Mouse (Mus musculus): ENCODE results near the gene Rmnd5b. TPM values are rescaled to one million over a fixed set of nuclear protein-coding genes. Genes with fewer than 3 reads are reported as not detected.
"Not testable (repeated sequence)": the region's sequence is repeated elsewhere in the genome, so short reads cannot be mapped to it uniquely, and the experiment has no call there.

The Rmnd5b gene
- polyA plus RNA-seq, 1 experiment from 2014 or later = 25.1 TPM

DNA sequence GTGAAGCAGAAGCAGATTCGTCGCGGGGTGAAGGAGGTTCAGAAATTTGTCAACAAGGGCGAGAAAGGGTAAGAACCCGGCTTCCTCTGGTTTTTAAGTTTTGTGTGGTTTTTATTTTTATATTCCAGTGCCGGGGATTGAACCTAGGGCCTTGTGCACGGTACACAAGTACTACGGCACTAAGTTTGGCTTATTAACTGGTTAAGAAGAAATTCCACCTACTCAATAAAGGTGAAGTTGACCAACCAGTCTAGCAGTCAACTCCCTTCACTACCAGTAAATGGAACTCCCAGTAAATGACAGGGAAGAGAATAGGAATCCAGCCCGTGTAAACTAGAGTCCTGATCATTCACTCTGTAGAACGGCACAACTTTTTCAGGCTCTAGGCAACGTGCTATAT, 15.6 kb downstream of the Rmnd5b start:
- peaks cover 75% of the 10 kb centered on the region for H3K4me1 ChIP-seq (replicated peaks)
- H3K27ac ChIP-seq = peak overlapping the region; percentile 64
- peak overlapping the region; percentile 85 for H3K9ac ChIP-seq
- H3K9me3 ChIP-seq (replicated peaks) = no peaks in the 10 kb centered on the region
- no peaks in the 10 kb centered on the region for H3K27me3 ChIP-seq
- H3K36me3 ChIP-seq = peaks cover 37% of the 10 kb centered on the region
- H3K4me2 ChIP-seq = peak overlapping the region; percentile 91
- under 1% methylated on average over 11 of the region's 11 CpGs for WGBS (ENCODE audit: insufficient replicate concordance)
- DNase-seq = no peak
- ATAC-seq (ENCODE audit: low read depth) = no peak
- H3K4me3 ChIP-seq (replicated peaks) = peak overlapping the region; percentile 86

DNA sequence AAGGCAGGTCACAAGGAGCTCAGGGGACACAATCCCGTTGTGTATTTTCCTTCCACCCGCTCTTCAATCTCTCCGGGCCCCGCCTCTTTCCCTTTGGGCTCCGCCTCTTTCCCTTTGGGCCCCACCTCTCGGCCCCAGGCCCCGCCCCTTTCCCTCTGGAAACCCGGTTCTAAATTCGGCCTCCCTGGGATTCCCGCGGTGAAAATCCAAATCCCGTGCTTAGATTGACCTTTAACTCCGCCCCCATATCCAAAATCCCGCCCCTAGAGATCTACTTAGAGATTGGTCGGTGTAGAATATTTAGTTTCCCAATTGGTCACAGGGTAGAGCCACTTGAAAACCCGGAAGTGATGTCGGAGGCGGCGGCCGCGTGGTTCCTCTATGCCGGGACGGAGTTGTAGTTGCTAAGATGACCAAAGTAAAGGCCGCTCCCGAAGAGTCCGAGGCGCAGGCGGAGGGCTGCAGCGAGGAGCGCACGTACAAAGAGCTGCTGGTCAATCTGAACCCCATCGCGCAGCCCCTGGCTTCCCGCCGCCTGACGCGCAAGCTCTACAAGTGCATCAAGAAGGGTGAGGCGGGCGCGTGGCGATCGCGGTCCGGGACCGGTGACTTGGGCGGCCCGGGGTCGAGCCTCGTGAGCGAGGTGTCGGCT, 16.2 kb downstream of the Rmnd5b start, which contains the start of gene Nhp2:
Gene Nhp2, plus strand, starts transcription at position 327 of the 652 bp plus-strand sequence.
- H3K4me1 ChIP-seq (replicated peaks) = peaks cover 75% of the 10 kb centered on the region
- no peaks in the 10 kb centered on the region for H3K27me3 ChIP-seq
- ATAC-seq (ENCODE audit: low read depth) (peak; percentile 80), DNase-seq (peak; percentile 95)
- peak within 1 kb of the TSS; percentile 64 for H3K27ac ChIP-seq
- H3K36me3 ChIP-seq = peaks cover 32% of the 10 kb centered on the region
- peak within 1 kb of the TSS; percentile 86 for H3K4me3 ChIP-seq (replicated peaks)
- peak within 1 kb of the TSS; percentile 85 for H3K9ac ChIP-seq
- peak within 1 kb of the TSS; percentile 91 for H3K4me2 ChIP-seq
- no peaks in the 10 kb centered on the region for H3K9me3 ChIP-seq (replicated peaks)
- WGBS (ENCODE audit: insufficient replicate concordance) = under 1% methylated on average over 51 of the region's 51 CpGs

DNA sequence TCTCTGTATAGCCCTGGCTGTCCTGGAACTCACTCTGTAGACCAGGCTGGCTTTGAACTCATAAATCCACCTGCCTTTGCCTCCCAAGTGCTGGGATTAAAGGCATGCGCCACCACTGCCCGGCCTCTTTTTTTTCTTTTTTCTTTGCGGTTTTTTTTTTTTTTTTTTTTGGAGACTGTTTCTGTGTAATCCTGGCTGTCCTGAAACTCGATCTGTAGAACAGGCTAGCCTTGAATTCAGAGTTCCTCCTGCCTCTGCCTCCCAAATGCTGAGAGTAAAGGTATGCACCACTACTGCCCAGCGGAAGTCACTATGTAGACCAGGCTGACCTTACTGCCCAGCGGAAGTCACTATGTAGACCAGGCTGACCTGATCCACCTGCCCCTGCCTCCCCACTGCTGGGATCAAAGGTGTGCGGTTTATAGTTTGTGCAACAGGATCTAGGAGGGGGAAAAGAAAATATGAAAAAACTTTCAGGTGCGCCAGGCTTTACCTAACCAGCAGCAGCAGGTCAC, 16.7 kb downstream of the Rmnd5b start:
- Histone ChIP-seq H3K27me3 (no peaks in the 10 kb centered on the region), H3K9me3 (replicated peaks) (no peaks in the 10 kb centered on the region), H3K4me3 (replicated peaks) (peak overlapping the region; percentile 86), H3K9ac (peak overlapping the region; percentile 85), H3K4me2 (peak overlapping the region; percentile 91), H3K36me3 (peaks cover 26% of the 10 kb centered on the region), H3K4me1 (replicated peaks) (peaks cover 71% of the 10 kb centered on the region), H3K27ac (peak overlapping the region; percentile 35)
- 24% methylated on average over 8 of the region's 8 CpGs for WGBS (ENCODE audit: insufficient replicate concordance)
- peak; percentile 18 for ATAC-seq (ENCODE audit: low read depth)
- no peak for DNase-seq

DNA sequence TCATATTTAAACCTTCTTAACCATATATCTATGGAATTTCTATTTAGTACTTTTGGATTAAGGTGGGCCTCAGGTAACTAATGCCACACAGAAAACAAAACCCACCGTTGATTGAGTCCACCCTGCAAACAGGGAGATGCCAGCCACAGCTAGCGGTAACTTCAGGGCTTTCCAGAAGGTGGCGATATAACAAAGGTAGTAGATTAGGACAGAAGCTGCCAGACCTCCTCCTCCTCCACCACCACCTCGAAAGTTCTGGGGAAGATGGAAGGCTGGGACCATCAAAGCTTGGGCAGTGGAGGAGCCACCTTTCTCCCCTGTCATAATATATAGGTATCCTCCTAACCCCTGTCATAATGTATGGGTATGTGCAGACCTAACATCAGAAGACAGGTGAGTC, 18.0 kb downstream of the Rmnd5b start:
- ATAC-seq (ENCODE audit: low read depth) (no peak), DNase-seq (peak; percentile 65)
- WGBS (ENCODE audit: insufficient replicate concordance) = 5% methylated on average over 4 of the region's 4 CpGs

DNA sequence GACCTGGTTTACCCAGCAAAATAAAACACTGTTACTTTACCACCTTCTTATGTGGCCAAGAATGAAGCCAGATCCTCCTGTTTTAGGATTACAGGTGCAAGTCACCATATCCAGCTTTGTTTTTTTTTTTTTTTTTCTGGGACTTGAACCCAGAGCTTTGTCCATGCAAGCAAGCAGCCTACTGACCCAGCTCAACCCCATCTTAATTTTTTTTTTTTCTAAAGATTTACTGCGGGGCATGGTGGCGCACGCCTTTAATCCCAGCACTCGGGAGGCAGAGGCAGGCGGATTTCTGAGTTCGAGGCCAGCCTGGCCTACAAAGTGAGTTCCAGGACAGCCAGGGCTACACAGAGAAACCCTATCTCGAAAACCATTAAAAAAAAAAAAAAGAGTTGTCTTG, 19.6 kb downstream of the Rmnd5b start:
- Histone ChIP-seq H3K9ac (peak overlapping the region; percentile 79), H3K27ac (peak overlapping the region; percentile 85), H3K4me1 (replicated peaks) (peaks cover 56% of the 10 kb centered on the region), H3K4me3 (replicated peaks) (peak overlapping the region; percentile 57), H3K4me2 (peak overlapping the region; percentile 77)
- not testable (repeated sequence) for H3K9me3 ChIP-seq (replicated peaks); H3K27me3 ChIP-seq; H3K36me3 ChIP-seq; ATAC-seq (ENCODE audit: low read depth); DNase-seq
- 81% methylated on average over 7 of the region's 7 CpGs for WGBS (ENCODE audit: insufficient replicate concordance)

More for the DNA sequence above, 18.0 kb downstream of the Rmnd5b start:
- Histone ChIP-seq H3K9ac (no peak overlapping the region), H3K27ac (no peak overlapping the region), H3K9me3 (replicated peaks) (no peaks in the 10 kb centered on the region), H3K36me3 (peaks cover 13% of the 10 kb centered on the region), H3K27me3 (no peaks in the 10 kb centered on the region), H3K4me3 (replicated peaks) (no peak overlapping the region), H3K4me1 (replicated peaks) (peaks cover 62% of the 10 kb centered on the region), H3K4me2 (no peak overlapping the region)

DNA sequence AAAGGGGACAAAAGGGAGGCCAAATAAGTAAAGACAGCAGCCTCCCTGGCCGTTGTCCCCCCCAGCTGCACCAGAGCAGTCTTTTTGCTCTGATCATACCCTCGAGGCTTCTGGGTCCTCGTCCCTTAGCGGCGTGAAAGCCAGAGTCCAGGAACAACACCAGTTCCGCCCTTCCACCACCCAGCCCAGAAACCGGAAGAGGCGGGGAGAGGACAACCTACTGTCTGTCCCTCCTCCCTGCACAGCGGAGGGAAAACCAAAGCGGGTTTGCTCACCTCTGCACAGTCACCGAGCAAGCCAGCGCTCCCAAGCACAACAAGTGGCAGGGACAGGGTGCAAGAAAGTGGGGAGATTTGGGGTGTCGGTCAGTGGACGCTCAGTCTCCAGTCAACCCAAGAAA, 20.1 kb downstream of the Rmnd5b start:
- peak overlapping the region; percentile 85 for H3K27ac ChIP-seq
- peaks cover 53% of the 10 kb centered on the region for H3K4me1 ChIP-seq (replicated peaks)
- peak overlapping the region; percentile 57 for H3K4me3 ChIP-seq (replicated peaks)
- WGBS (ENCODE audit: insufficient replicate concordance) = under 1% methylated on average over 14 of the region's 14 CpGs
- no peaks in the 10 kb centered on the region for H3K36me3 ChIP-seq
- H3K9me3 ChIP-seq (replicated peaks) = no peaks in the 10 kb centered on the region
- H3K4me2 ChIP-seq = peak overlapping the region; percentile 77
- DNase-seq (peak; percentile 80), ATAC-seq (ENCODE audit: low read depth) (peak; percentile 87)
- H3K9ac ChIP-seq = peak overlapping the region; percentile 79
- H3K27me3 ChIP-seq = no peaks in the 10 kb centered on the region

DNA sequence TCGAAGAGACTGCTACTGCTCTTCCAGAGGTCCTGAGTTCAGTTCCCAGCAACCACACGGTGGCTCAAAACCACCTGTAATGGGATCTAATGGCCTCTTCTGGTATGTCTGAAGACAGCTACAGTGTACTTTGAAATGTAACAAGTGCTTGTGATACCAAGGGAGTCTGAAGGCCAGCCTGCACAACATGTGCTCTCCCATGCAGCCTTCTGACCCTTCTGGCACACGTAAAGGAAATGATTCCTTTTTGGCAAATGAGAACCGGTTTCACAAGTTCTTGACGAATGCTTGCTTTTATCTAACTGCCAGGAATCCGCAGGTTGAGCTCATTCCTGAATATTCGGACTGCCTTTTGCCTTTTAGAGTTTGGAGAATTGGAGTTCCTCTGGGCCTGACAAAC, 20.6 kb downstream of the Rmnd5b start:
- Histone ChIP-seq H3K36me3 (no peaks in the 10 kb centered on the region), H3K9ac (peak overlapping the region; percentile 79), H3K4me2 (peak overlapping the region; percentile 77), H3K4me1 (replicated peaks) (peaks cover 53% of the 10 kb centered on the region), H3K27me3 (no peaks in the 10 kb centered on the region), H3K27ac (peak overlapping the region; percentile 85), H3K9me3 (replicated peaks) (no peaks in the 10 kb centered on the region), H3K4me3 (replicated peaks) (peak overlapping the region; percentile 57)
- 29% methylated on average over 7 of the region's 7 CpGs for WGBS (ENCODE audit: insufficient replicate concordance)
- no peak for DNase-seq
- no peak for ATAC-seq (ENCODE audit: low read depth)

DNA sequence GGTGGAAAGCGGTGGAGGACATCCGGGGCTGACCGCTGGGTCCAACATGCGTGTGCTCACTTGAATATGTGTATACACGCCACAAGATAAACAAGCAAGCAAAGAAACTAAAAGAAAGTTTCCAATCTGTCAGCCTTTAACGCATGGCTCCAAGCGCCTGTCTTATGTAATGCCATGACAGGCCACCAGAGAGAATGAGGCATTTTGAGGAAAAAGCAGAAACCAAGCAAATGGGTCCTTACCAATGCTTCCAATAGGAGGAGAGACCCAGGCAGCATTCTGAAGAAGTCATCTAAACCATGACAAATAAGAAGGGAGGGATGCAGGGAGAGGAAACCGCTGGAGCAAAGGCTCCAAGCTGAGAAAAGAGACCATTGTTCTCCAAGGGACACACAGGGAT, 21.4 kb downstream of the Rmnd5b start:
- no peaks in the 10 kb centered on the region for H3K36me3 ChIP-seq
- H3K9me3 ChIP-seq (replicated peaks) = no peaks in the 10 kb centered on the region
- 0 out of 2 replicates have a peak overlapping the region, but pooled peaks have one; percentile 85 for H3K27ac ChIP-seq
- WGBS (ENCODE audit: insufficient replicate concordance) = 81% methylated on average over 8 of the region's 8 CpGs
- no peak overlapping the region for H3K4me3 ChIP-seq (replicated peaks)
- H3K4me2 ChIP-seq = 0 out of 2 replicates have a peak overlapping the region, but pooled peaks have one; percentile 77
- H3K4me1 ChIP-seq (replicated peaks) = peaks cover 58% of the 10 kb centered on the region
- no peaks in the 10 kb centered on the region for H3K27me3 ChIP-seq
- 0 out of 2 replicates have a peak overlapping the region, but pooled peaks have one; percentile 79 for H3K9ac ChIP-seq
- ATAC-seq (ENCODE audit: low read depth) (no peak), DNase-seq (no peak)

DNA sequence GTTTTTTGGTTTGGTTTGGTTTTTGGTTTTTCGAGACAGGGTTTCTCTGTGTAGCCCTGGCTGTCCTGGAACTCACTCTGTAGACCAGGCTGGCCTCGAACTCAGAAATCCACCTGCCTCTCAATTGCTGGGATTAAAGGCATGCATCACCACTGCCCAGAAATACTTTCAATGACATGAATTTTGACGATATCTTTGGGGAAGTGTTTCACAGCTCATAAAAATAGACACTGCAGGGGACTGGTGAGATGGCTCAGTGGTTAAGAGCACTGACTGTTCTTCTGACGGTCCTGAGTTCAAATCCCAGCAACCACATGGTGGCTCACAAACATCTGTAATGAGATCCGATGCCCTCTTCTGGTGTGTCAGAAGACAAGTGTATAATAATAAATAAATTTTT, 25.8 kb downstream of the Rmnd5b start:
- not testable (repeated sequence) for H3K4me3 ChIP-seq (replicated peaks); H3K27me3 ChIP-seq; ATAC-seq (ENCODE audit: low read depth); H3K9me3 ChIP-seq (replicated peaks); H3K36me3 ChIP-seq; DNase-seq
- peak overlapping the region; percentile 90 for H3K27ac ChIP-seq
- peak overlapping the region; percentile 44 for H3K9ac ChIP-seq
- peaks cover 59% of the 10 kb centered on the region for H3K4me1 ChIP-seq (replicated peaks)
- WGBS (ENCODE audit: insufficient replicate concordance) = 47% methylated on average over 5 of the region's 5 CpGs
- peak overlapping the region; percentile 46 for H3K4me2 ChIP-seq

DNA sequence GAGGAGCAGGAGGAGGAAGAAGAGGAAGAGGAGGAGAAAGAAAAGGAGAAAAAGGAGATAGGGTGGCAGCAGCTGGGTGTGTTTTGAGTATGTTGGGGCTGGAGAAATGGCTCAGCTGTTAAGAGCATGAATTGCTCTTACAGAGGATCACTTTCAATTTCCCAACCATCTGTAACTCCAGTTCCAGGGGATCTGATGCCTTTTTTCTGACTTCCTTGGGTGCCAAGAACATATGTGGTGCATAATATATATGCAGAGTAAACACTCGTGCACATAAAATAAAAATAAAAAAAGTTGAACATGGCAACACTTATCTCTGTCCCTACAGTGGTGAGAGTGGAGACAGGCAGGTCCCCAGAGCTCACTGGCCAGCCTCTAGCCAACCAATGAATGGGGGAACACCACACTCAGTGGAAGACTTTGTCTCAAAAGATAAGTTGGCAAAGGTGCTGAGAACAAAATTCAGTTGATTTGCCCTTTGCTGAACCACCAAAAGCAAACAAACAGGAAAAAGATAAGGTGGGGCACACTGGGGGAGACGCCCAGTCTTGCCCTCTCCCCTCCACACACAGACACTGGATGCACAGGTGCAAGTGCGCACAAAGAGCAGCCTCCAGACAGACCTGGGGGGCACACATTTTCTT, 26.3 kb downstream of the Rmnd5b start:
- Histone ChIP-seq H3K4me3 (replicated peaks) (peak overlapping the region; percentile 4), H3K27ac (peak overlapping the region; percentile 90), H3K27me3 (no peaks in the 10 kb centered on the region), H3K4me2 (peak overlapping the region; percentile 46), H3K9ac (peak overlapping the region; percentile 44), H3K9me3 (replicated peaks) (no peaks in the 10 kb centered on the region), H3K36me3 (peaks cover 13% of the 10 kb centered on the region), H3K4me1 (replicated peaks) (peaks cover 59% of the 10 kb centered on the region)
- DNase-seq = peak; percentile 56
- ATAC-seq (ENCODE audit: low read depth) = peak; percentile 62
- 16% methylated on average over 3 of the region's 3 CpGs for WGBS (ENCODE audit: insufficient replicate concordance)

DNA sequence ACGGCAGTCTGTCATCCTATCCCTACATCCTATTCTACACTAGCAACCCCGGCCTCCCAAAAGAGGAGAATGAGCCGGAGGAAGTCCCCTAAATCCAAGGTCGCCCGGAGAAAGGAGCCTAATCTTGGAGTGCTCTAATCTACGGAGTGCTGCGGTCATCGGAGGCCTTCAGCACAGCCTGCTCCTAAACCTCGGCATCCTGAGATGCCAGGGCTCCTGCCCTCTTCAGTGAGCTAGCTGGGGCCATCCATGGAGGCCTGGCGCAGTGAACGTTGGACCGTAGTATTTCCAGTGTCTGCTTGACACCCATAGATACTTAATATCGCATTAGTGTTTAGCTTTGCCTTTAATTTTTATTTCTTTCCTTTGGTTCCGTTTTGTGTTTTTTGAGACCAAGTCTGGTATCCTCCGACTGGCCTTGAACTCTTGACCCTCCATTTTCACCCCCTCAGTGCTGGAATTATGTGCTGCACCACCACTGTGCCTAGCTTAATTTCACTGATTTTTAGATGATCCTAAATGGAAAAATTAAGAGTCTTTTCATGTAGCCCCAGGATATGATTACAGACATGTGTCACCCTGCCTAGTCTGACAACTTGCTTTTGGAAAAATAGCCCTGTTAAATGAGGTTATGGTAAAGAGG, 28.5 kb downstream of the Rmnd5b start:
- 9% methylated on average over 15 of the region's 15 CpGs for WGBS (ENCODE audit: insufficient replicate concordance)
- Histone ChIP-seq H3K4me1 (replicated peaks) (peaks cover 80% of the 10 kb centered on the region), H3K9ac (peak overlapping the region; percentile 97), H3K27ac (peak overlapping the region; percentile 90), H3K4me3 (replicated peaks) (peak overlapping the region; percentile 97), H3K4me2 (peak overlapping the region; percentile 95), H3K27me3 (no peaks in the 10 kb centered on the region), H3K36me3 (peaks cover 35% of the 10 kb centered on the region), H3K9me3 (replicated peaks) (no peaks in the 10 kb centered on the region)
- DNase-seq (no peak), ATAC-seq (ENCODE audit: low read depth) (peak; percentile 57)
